Mouse (Mus musculus) embryonic facial prominence, embryonic 11.5 days (tissue): ENCODE data around the gene Megf9. TPM values are rescaled to one million over a fixed set of nuclear protein-coding genes. Genes with fewer than 3 reads are reported as not detected.

Source experiments
- ATAC-seq: fragments of 200-750 bp; cut with Nextera tagmentation; replicated peaks from 2 replicates; pipeline ENCODE4 v1.8.0; 2017; ENCODE audit warnings: low read depth; ENCODE audit not compliant: insufficient number of reproducible peaks, low FRiP score, low TSS enrichment
- DNase-seq: peaks from one replicate; pipeline ENCODE4 v3.0.0-alpha.2; 2015; ENCODE audit warnings: low spot score
- H3K27ac ChIP-seq: fragments of 300-500 bp; sonication (generic); replicated peaks from 2 replicates; pipeline ENCODE4 v1.5.1; 2014; ENCODE audit warnings: mild to moderate bottlenecking, low read depth, low read length, control low read depth
- H3K27me3 ChIP-seq: fragments of 300-500 bp; sonication (generic); 2 replicates; pipeline ENCODE4 v1.6.1; 2014; ENCODE audit warnings: mild to moderate bottlenecking, low read length, moderate library complexity, mixed read lengths; ENCODE audit not compliant: control insufficient read depth, insufficient read depth
- H3K36me3 ChIP-seq: fragments of 300-500 bp; sonication (generic); replicated peaks from 2 replicates; pipeline ENCODE4 v1.6.1; 2014; ENCODE audit warnings: low read depth, mild to moderate bottlenecking, low read length, moderate library complexity, mixed read lengths; ENCODE audit not compliant: control insufficient read depth, insufficient read depth
- H3K4me1 ChIP-seq: fragments of 300-500 bp; sonication (generic); 2 replicates; pipeline ENCODE4 v1.6.1; 2014; ENCODE audit warnings: low read length, mixed read lengths; ENCODE audit not compliant: control insufficient read depth, insufficient read depth
- H3K4me2 ChIP-seq: fragments of 300-500 bp; sonication (generic); 2 replicates; pipeline ENCODE4 v1.6.1; 2014; ENCODE audit warnings: low read depth, mild to moderate bottlenecking, control low read depth, low read length, moderate library complexity
- H3K4me3 ChIP-seq: fragments of 300-500 bp; sonication (generic); 2 replicates; pipeline ENCODE4 v1.5.1; 2014; ENCODE audit warnings: low read depth, low read length, control low read depth
- H3K9ac ChIP-seq: fragments of 300-500 bp; sonication (generic); replicated peaks from 2 replicates; pipeline ENCODE4 v1.6.1; 2014; ENCODE audit warnings: mild to moderate bottlenecking, control low read depth, low read length
- H3K9me3 ChIP-seq: fragments of 300-500 bp; sonication (generic); replicated peaks from 2 replicates; pipeline ENCODE4 v1.6.1; 2016; ENCODE audit warnings: mild to moderate bottlenecking, low read length, inconsistent platforms, mixed read lengths; ENCODE audit not compliant: control insufficient read depth
- WGBS: fragments of 180-500 bp; shearing (Covaris S2); extraction: QIAGEN DNeasy Blood & Tissue Kit; methylation state at CpG from one replicate; pipeline ENCODE4 v1.1.7; 2014; 5-methylcytosine and 5-hydroxymethylcytosine counted together
- polyA plus RNA-seq: library from polyadenylated mRNA; unstranded; fragments of >200 nt; fragmentation: Nextera tagmentation; extraction: Ambion mirVana; gene quantifications from 2 replicates; pipeline ENCODE4 v1.2.1, GENCODE M21; 2014

Gene Megf9
- polyA plus RNA-seq, 1 experiment from 2014 or later: 18.4 TPM

DNA sequence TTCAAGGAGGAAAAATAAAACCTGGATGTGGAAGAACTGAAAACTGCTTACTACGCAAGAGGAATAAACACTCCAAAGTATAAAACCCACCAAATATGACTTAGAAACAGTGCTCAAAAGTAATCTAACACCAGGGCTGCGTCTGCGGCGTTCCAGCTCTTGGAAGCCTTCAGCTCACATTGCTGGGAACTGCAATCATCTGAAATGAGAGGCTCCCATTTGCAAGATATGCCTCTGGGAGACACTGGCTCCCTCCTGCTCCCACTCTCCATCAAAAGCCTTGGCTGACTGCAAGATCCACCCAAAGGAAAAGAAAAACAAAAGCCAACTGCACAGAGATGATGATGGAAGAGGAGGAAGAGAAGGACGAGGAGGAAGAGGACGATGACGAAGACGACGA, 143.7 kb downstream of the Megf9 start:
- Histone ChIP-seq H3K9me3 (no peaks in the 10 kb centered on the region), H3K27ac (no peak overlapping the region), H3K4me3 (no peak overlapping the region), H3K36me3 (no peaks in the 10 kb centered on the region), H3K9ac (no peak overlapping the region), H3K27me3 (no peaks in the 10 kb centered on the region), H3K4me1 (no peaks in the 10 kb centered on the region), H3K4me2 (no peak overlapping the region)
- 90% methylated on average over 9 of the region's 9 CpGs for WGBS
- DNase-seq (no peak), ATAC-seq (no peak)

- H3K4me3 ChIP-seq: no peak overlapping the region
- H3K27ac ChIP-seq: no peak overlapping the region
- no peak overlapping the region for H3K4me2 ChIP-seq
- H3K9me3 ChIP-seq: no peaks in the 10 kb centered on the region
- H3K36me3 ChIP-seq: no peaks in the 10 kb centered on the region
- WGBS: 88% methylated on average over 5 of the region's 5 CpGs
- ATAC-seq (no peak), DNase-seq (no peak)
- no peaks in the 10 kb centered on the region for H3K4me1 ChIP-seq
- no peak overlapping the region for H3K9ac ChIP-seq
- no peaks in the 10 kb centered on the region for H3K27me3 ChIP-seq
Observed at GRCm38 (mm10) chr4:70386206-70386605, 148.6 kb downstream of the Megf9 start.

DNA sequence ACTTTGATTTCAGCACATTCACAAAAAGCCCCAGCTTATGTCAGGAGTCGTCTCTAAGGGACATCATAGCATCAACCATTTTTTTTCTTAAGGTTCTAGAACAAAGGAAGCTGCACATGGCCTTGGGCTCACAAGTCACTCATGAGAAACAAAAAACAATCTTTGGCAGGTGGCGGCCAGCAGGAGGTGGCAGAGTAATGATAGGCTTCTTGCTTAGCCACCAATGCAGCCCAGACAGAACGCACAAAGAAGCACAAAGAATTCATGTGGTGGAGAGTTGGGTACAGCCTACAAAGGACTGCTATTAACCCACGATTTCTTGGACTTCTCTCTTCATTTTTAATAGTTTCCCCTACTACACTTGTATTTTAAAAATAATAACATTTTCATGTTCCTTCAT, 157.4 kb downstream of the Megf9 start:
- Histone ChIP-seq H3K9me3 (no peaks in the 10 kb centered on the region), H3K4me3 (no peak overlapping the region), H3K27me3 (no peaks in the 10 kb centered on the region), H3K4me2 (no peak overlapping the region), H3K9ac (no peak overlapping the region), H3K4me1 (no peaks in the 10 kb centered on the region), H3K27ac (no peak overlapping the region), H3K36me3 (no peaks in the 10 kb centered on the region)
- DNase-seq: no peak
- no peak for ATAC-seq
- WGBS: 81% methylated on average over 4 of the region's 4 CpGs

Other genes with a start within 250 kb of the Megf9 start
- 23.3 and 23.4 TPM in 2 replicates for gene Cdk5rap2, start 124.6 kb downstream of the Megf9 start, polyA plus RNA-seq